Mouse (Mus musculus) midbrain, embryonic 14.5 days (tissue): ENCODE results near the gene Kmt2c. TPM values are rescaled to one million over a fixed set of nuclear protein-coding genes. Genes with fewer than 3 reads are reported as not detected.

Experiments
- polyA plus RNA-seq: library from polyadenylated mRNA; unstranded; fragments of >200 nt; fragmentation: Nextera tagmentation; extraction: Ambion mirVana; gene quantifications from 2 replicates; pipeline ENCODE4 v1.2.1, GENCODE M21; 2014

The Kmt2c gene
- polyA plus RNA-seq, 1 experiment from 2014 or later = 32.8 TPM

Other genes starting within 250 kb of the Kmt2c start
- 0.22 TPM in 1 of 2 replicates, not detected in the other for gene Cct8l1, start 17.3 kb upstream of the Kmt2c start, polyA plus RNA-seq
- 4.4 TPM in 2 replicates for gene Xrcc2, start 207.0 kb upstream of the Kmt2c start, polyA plus RNA-seq